Mouse (Mus musculus): ENCODE results near the gene Slc6a1.
"Not testable (repeated sequence)": the region's sequence is repeated elsewhere in the genome, so short reads cannot be mapped to it uniquely, and the experiment has no call there.

The Slc6a1 gene

GRCm38 (mm10) chr6:114290184-114290583 lies 7.7 kb downstream of the Slc6a1 start:
- peak; percentile 75 for DNase-seq (ENCODE audit: low read depth, low spot score)

- no peak for DNase-seq (ENCODE audit: low read depth, low spot score)
These were observed 8.5 kb downstream of the Slc6a1 start for GRCm38 (mm10) chr6:114290929-114291328.

GRCm38 (mm10) chr6:114291396-114291795 lies 9.0 kb downstream of the Slc6a1 start:
- no peak for DNase-seq (ENCODE audit: low read depth, low spot score)

GRCm38 (mm10) chr6:114293511-114293910 lies 11.1 kb downstream of the Slc6a1 start:
- DNase-seq (ENCODE audit: low read depth, low spot score) = no peak

- no peak for DNase-seq (ENCODE audit: low read depth, low spot score)
These were observed 12.7 kb downstream of the Slc6a1 start for GRCm38 (mm10) chr6:114295086-114295485.

- DNase-seq (ENCODE audit: low read depth, low spot score) = no peak
These were observed 15.0 kb downstream of the Slc6a1 start for GRCm38 (mm10) chr6:114297260-114298002.

- no peak for DNase-seq (ENCODE audit: low read depth, low spot score)
These were observed 17.3 kb downstream of the Slc6a1 start for GRCm38 (mm10) chr6:114299699-114300098.

GRCm38 (mm10) chr6:114300737-114301136 lies 18.3 kb downstream of the Slc6a1 start:
- DNase-seq (ENCODE audit: low read depth, low spot score) = no peak

- no peak for DNase-seq (ENCODE audit: low read depth, low spot score)
These were observed 22.2 kb downstream of the Slc6a1 start for GRCm38 (mm10) chr6:114304668-114305067.

GRCm38 (mm10) chr6:114320511-114320910 lies 38.1 kb downstream of the Slc6a1 start:
- DNase-seq (ENCODE audit: low read depth, low spot score) = no peak

- no peak for DNase-seq (ENCODE audit: low read depth, low spot score)
These were observed 38.7 kb downstream of the Slc6a1 start for GRCm38 (mm10) chr6:114321146-114321545.

GRCm38 (mm10) chr6:114322914-114323313 lies 40.5 kb downstream of the Slc6a1 start:
- no peak for DNase-seq (ENCODE audit: low read depth, low spot score)

- DNase-seq (ENCODE audit: low read depth, low spot score) = no peak
These were observed 42.4 kb downstream of the Slc6a1 start for GRCm38 (mm10) chr6:114324808-114325207.

GRCm38 (mm10) chr6:114329597-114330470 lies 47.4 kb downstream of the Slc6a1 start:
- DNase-seq (ENCODE audit: low read depth, low spot score) = no peak

- no peak for DNase-seq (ENCODE audit: low read depth, low spot score)
These were observed 49.5 kb downstream of the Slc6a1 start for GRCm38 (mm10) chr6:114331926-114332325.

GRCm38 (mm10) chr6:114336128-114336943 lies 53.9 kb downstream of the Slc6a1 start:
- DNase-seq (ENCODE audit: low read depth, low spot score) = no peak

- DNase-seq (ENCODE audit: low read depth, low spot score) = no peak
These were observed 54.4 kb downstream of the Slc6a1 start for GRCm38 (mm10) chr6:114336944-114337215.

- not testable (repeated sequence) for DNase-seq (ENCODE audit: low read depth, low spot score)
These were observed 58.9 kb downstream of the Slc6a1 start for GRCm38 (mm10) chr6:114341381-114341780.

- DNase-seq (ENCODE audit: low read depth, low spot score) = no peak
These were observed 61.3 kb downstream of the Slc6a1 start for GRCm38 (mm10) chr6:114343740-114344139.

- no peak for DNase-seq (ENCODE audit: low read depth, low spot score)
These were observed 62.7 kb downstream of the Slc6a1 start for GRCm38 (mm10) chr6:114345156-114345555.

- DNase-seq (ENCODE audit: low read depth, low spot score) = no peak
These were observed 65.7 kb downstream of the Slc6a1 start for GRCm38 (mm10) chr6:114347831-114348754.

Measured in brain, embryonic 18.5 days (tissue).